Mouse (Mus musculus): ENCODE measurements at regions not wholly inside any gene's neighbourhood (a gene's known extent, or its start where the extent isn't known, plus 50 kb on each side); places are given as distances from the start of the nearest gene placed in this dataset.

DNA sequence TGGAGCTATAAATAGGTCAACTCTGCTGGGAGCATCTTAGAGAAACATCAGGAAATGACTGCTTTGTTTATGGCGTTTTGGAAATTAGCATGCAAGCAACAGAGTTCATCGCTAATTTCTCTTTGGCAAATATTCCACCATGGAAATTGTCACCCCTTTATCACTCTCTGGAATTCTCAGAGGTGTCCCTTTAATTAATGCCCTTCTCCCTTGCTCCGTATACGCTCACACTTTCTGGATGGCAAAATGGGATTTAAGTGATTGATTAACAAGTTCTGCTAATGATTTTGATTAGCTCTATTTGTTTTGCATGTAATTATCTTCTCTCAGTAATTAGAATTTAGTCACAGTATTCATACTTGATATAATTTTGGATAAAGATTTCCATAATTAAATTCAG lies 100.4 kb downstream of the Otud1 start:
- ATAC-seq: no peak
- Histone ChIP-seq H3K4me1 (ENCODE audit: insufficient read depth, low read depth, low read length) (no peaks in the 10 kb centered on the region), H3K4me3 (ENCODE audit: low read depth, low read length) (no peak overlapping the region), H3K4me2 (replicated peaks; ENCODE audit: low read depth, low read length) (no peak overlapping the region), H3K36me3 (ENCODE audit: insufficient read depth, low read length) (no peaks in the 10 kb centered on the region), H3K27me3 (replicated peaks; ENCODE audit: insufficient read depth, low read length) (no peaks in the 10 kb centered on the region), H3K9me3 (ENCODE audit: low read length) (no peaks in the 10 kb centered on the region), H3K9ac (replicated peaks; ENCODE audit: low read depth) (no peak overlapping the region), H3K27ac (ENCODE audit: low read length) (no peak overlapping the region)
- WGBS: 57% methylated on average over 4 of the region's 4 CpGs
- no peak for DNase-seq (ENCODE audit: low spot score)
- TF ChIP-seq EP300 (IDR thresholded peaks at IDR 0.05): no peak
- TF ChIP-seq CTCF (IDR thresholded peaks at IDR 0.05): no peak

DNA sequence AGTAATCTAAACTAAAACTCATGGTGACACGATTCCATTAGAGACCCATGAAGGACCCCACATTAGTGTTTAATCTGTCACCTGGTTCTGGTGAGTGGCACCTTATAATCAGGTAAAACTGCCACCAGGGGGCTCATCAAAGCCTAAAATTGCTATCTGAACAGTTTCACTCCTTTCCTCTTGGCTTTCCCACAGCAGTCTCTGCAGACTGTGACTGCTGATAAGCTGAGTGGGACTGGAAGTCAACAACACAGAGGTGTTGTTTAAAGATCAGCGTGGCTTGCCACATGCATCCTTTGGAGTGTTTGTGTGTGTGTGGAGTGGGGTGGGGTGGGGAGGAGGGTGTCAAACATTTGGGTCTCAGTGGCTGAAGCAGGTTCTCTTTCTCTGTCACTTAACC lies 101.6 kb downstream of the Otud1 start:
- no peak overlapping the region for H3K4me2 ChIP-seq (replicated peaks; ENCODE audit: low read depth, low read length)
- ATAC-seq (no peak), DNase-seq (ENCODE audit: low spot score) (peak; percentile 32)
- WGBS: 16% methylated on average over 2 of the region's 2 CpGs
- H3K9me3 ChIP-seq (ENCODE audit: low read length): no peaks in the 10 kb centered on the region
- no peak overlapping the region for H3K9ac ChIP-seq (replicated peaks; ENCODE audit: low read depth)
- H3K27me3 ChIP-seq (replicated peaks; ENCODE audit: insufficient read depth, low read length): no peaks in the 10 kb centered on the region
- H3K4me3 ChIP-seq (ENCODE audit: low read depth, low read length): no peak overlapping the region
- TF ChIP-seq CTCF (IDR thresholded peaks at IDR 0.05): peak; percentile 23
- no peak for TF ChIP-seq EP300 (IDR thresholded peaks at IDR 0.05)
- no peaks in the 10 kb centered on the region for H3K4me1 ChIP-seq (ENCODE audit: insufficient read depth, low read depth, low read length)
- no peaks in the 10 kb centered on the region for H3K36me3 ChIP-seq (ENCODE audit: insufficient read depth, low read length)
- H3K27ac ChIP-seq (ENCODE audit: low read length): no peak overlapping the region

DNA sequence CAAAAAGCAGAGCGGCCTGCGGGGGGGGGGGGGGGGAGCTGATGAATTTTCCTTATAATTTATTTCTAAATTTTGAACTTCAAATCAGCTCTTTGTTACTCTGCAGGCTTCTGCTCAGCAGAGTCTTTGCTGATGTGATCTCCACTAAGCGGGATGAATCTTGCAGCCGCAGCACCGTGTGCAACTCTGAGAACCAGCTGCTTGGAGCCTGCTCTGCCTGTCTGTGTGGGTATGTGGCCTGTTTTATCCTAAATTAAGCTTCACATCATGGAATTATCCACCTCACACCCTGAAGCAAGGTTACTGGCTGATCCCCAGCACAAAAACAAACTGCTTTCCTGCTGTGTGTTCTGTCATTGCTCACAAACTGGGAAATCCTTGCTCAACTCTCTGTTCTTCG lies 102.0 kb downstream of the Otud1 start:
- no peaks in the 10 kb centered on the region for H3K36me3 ChIP-seq (ENCODE audit: insufficient read depth, low read length)
- no peak overlapping the region for H3K27ac ChIP-seq (ENCODE audit: low read length)
- no peaks in the 10 kb centered on the region for H3K27me3 ChIP-seq (replicated peaks; ENCODE audit: insufficient read depth, low read length)
- TF ChIP-seq EP300 (IDR thresholded peaks at IDR 0.05) (no peak), CTCF (IDR thresholded peaks at IDR 0.05) (no peak)
- no peak overlapping the region for H3K4me2 ChIP-seq (replicated peaks; ENCODE audit: low read depth, low read length)
- ATAC-seq (no peak), DNase-seq (ENCODE audit: low spot score) (no peak)
- no peak overlapping the region for H3K4me3 ChIP-seq (ENCODE audit: low read depth, low read length)
- 40% methylated on average over 4 of the region's 6 CpGs for WGBS
- no peaks in the 10 kb centered on the region for H3K4me1 ChIP-seq (ENCODE audit: insufficient read depth, low read depth, low read length)
- no peak overlapping the region for H3K9ac ChIP-seq (replicated peaks; ENCODE audit: low read depth)
- no peaks in the 10 kb centered on the region for H3K9me3 ChIP-seq (ENCODE audit: low read length)

DNA sequence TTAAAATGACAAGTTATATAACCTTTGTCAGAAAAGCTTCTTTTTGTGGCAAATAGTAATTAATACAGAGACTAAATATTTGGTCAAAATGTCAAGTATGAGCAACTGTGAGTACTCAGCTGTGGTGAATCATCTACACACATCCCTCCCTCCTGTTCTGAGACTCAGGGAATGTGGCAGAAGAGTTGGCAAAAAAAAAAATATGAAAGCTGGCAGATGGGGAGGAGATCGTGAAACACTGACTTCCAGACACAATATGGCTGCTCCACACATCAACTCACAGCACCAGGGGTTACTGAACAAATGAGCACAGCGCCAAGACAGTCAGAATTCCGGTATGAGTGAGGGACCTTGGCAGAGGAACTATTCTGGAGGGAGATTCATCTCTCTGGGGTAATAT lies 105.4 kb downstream of the Otud1 start:
- Histone ChIP-seq H3K9ac (replicated peaks; ENCODE audit: low read depth) (no peak overlapping the region), H3K27ac (ENCODE audit: low read length) (no peak overlapping the region), H3K36me3 (ENCODE audit: insufficient read depth, low read length) (no peaks in the 10 kb centered on the region), H3K4me2 (replicated peaks; ENCODE audit: low read depth, low read length) (no peak overlapping the region), H3K27me3 (replicated peaks; ENCODE audit: insufficient read depth, low read length) (no peaks in the 10 kb centered on the region), H3K4me1 (ENCODE audit: insufficient read depth, low read depth, low read length) (no peaks in the 10 kb centered on the region), H3K4me3 (ENCODE audit: low read depth, low read length) (no peak overlapping the region), H3K9me3 (ENCODE audit: low read length) (no peaks in the 10 kb centered on the region)
- no peak for ATAC-seq
- no peak for TF ChIP-seq CTCF (IDR thresholded peaks at IDR 0.05)
- no peak for TF ChIP-seq EP300 (IDR thresholded peaks at IDR 0.05)
- no peak for DNase-seq (ENCODE audit: low spot score)
- WGBS: 32% methylated on average over 3 of the region's 3 CpGs

DNA sequence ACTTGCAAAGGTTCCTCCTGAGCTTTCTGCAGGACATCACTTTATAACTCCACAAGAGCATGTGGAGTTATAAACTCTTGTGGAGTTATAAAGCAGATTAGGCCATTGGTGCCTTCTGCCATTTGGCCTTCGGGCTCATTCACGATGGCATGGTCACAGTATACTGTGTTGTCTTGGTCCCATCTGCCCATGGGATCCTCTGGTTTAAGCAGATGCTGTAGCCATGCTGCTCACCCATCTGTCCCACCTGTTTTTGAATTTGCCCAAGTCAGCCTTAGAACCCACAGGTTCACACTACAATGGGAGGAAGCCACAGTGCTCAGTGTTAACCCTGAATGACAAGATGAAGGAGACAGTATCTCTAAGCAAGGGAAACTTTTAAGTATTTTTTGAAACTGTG lies 124.7 kb upstream of the Etl4 start:
- no peak for ATAC-seq
- 91% methylated on average over 2 of the region's 2 CpGs for WGBS

GRCm38 (mm10) chr2:19785663-19786260 lies 123.8 kb upstream of the Etl4 start:
- 73% methylated on average over 6 of the region's 6 CpGs for whole genome bisulfite sequencing
- Histone ChIP-seq H3K27ac (ENCODE audit: low read length) (no peak overlapping the region), H3K4me3 (ENCODE audit: low read depth, low read length) (no peak overlapping the region), H3K4me1 (ENCODE audit: insufficient read depth, low read depth, low read length) (no peaks in the 10 kb centered on the region), H3K9me3 (ENCODE audit: low read length) (no peaks in the 10 kb centered on the region), H3K9ac (replicated peaks; ENCODE audit: low read depth) (no peak overlapping the region), H3K36me3 (ENCODE audit: insufficient read depth, low read length) (no peaks in the 10 kb centered on the region), H3K27me3 (replicated peaks; ENCODE audit: insufficient read depth, low read length) (no peaks in the 10 kb centered on the region), H3K4me2 (replicated peaks; ENCODE audit: low read depth, low read length) (no peak overlapping the region)
- ATAC-seq: no peak
- no peak for DNase-seq (ENCODE audit: low spot score)
- TF ChIP-seq CTCF (IDR thresholded peaks at IDR 0.05): no peak
- no peak for TF ChIP-seq EP300 (IDR thresholded peaks at IDR 0.05)

More for the DNA sequence above, 124.7 kb upstream of the Etl4 start:
- Histone ChIP-seq H3K36me3 (ENCODE audit: insufficient read depth, low read length) (no peaks in the 10 kb centered on the region), H3K27ac (ENCODE audit: low read length) (no peak overlapping the region), H3K9ac (replicated peaks; ENCODE audit: low read depth) (no peak overlapping the region), H3K27me3 (replicated peaks; ENCODE audit: insufficient read depth, low read length) (no peaks in the 10 kb centered on the region), H3K9me3 (ENCODE audit: low read length) (no peaks in the 10 kb centered on the region), H3K4me1 (ENCODE audit: insufficient read depth, low read depth, low read length) (no peaks in the 10 kb centered on the region), H3K4me2 (replicated peaks; ENCODE audit: low read depth, low read length) (no peak overlapping the region), H3K4me3 (ENCODE audit: low read depth, low read length) (no peak overlapping the region)
- TF ChIP-seq CTCF (IDR thresholded peaks at IDR 0.05): no peak
- TF ChIP-seq EP300 (IDR thresholded peaks at IDR 0.05): no peak
- DNase-seq (ENCODE audit: low spot score): no peak

GRCm38 (mm10) chr2:19792177-19792576 lies 117.4 kb upstream of the Etl4 start:
- Histone ChIP-seq H3K27ac (ENCODE audit: low read length) (no peak overlapping the region), H3K9me3 (ENCODE audit: low read length) (no peaks in the 10 kb centered on the region), H3K36me3 (ENCODE audit: insufficient read depth, low read length) (no peaks in the 10 kb centered on the region), H3K4me1 (ENCODE audit: insufficient read depth, low read depth, low read length) (no peaks in the 10 kb centered on the region), H3K4me3 (ENCODE audit: low read depth, low read length) (no peak overlapping the region), H3K9ac (replicated peaks; ENCODE audit: low read depth) (no peak overlapping the region), H3K27me3 (replicated peaks; ENCODE audit: insufficient read depth, low read length) (no peaks in the 10 kb centered on the region), H3K4me2 (replicated peaks; ENCODE audit: low read depth, low read length) (no peak overlapping the region)
- ATAC-seq (no peak), DNase-seq (ENCODE audit: low spot score) (no peak)
- no peak for TF ChIP-seq EP300 (IDR thresholded peaks at IDR 0.05)
- TF ChIP-seq CTCF (IDR thresholded peaks at IDR 0.05): no peak
- WGBS: 82% methylated on average over 6 of the region's 6 CpGs

All from lung, postnatal 0 days (tissue).